Mouse (Mus musculus) cortical plate, adult 2 months (tissue): ENCODE measurements at regions not wholly inside any gene's neighbourhood (a gene's known extent, or its start where the extent isn't known, plus 50 kb on each side); places are given as distances from the start of the nearest gene placed in this dataset.

Experiments
- H3K27ac ChIP-seq: fragments of 200-500 bp; 2 replicates; pipeline ENCODE4 v1.5.1; 2012; ENCODE audit warnings: low read length, control low read depth, inconsistent platforms; ENCODE audit not compliant: insufficient read depth
- H3K4me1 ChIP-seq: fragments of 200-500 bp; 2 replicates; pipeline ENCODE4 v1.6.1; 2011; ENCODE audit warnings: low read length; ENCODE audit not compliant: control insufficient read depth, insufficient read depth
- H3K4me3 ChIP-seq: fragments of 200-500 bp; 2 replicates; pipeline ENCODE4 v1.5.1; 2011; ENCODE audit warnings: mild to moderate bottlenecking, low read length, control low read depth; ENCODE audit not compliant: insufficient read depth
- CTCF ChIP-seq: fragments of 200-500 bp; IDR thresholded peaks from 2 replicates; pipeline ENCODE4 v1.5.1; 2011; ENCODE audit warnings: mild to moderate bottlenecking, control low read depth, low read length; ENCODE audit not compliant: insufficient read depth; ENCODE audit errors: extremely low read depth
- POLR2A ChIP-seq: fragments of 200-500 bp; IDR thresholded peaks from 2 replicates; pipeline ENCODE4 v1.6.1; 2011; ENCODE audit warnings: mild to moderate bottlenecking, low read length, control low read depth; ENCODE audit not compliant: insufficient read depth; ENCODE audit errors: extremely low read depth

DNA sequence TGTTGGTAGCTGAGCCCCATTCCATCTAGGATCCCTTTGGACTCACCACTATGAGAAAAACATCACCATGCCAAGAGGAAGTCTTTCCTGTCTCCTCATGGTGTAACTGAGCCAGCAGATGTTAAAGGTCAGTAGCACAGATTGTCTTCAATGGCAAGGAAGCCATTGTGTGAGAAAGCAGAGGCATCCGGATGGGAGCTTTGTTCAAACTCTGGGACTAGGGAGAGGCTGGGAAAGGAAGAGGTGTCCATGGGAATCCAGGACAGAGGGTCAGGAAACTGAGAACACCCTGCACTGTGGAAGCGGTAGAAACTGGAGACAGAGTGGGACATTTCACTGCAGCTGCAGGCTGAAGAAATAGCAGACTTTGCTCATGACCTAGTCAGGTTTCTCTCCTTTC lies 173.1 kb upstream of the Tnp1 start:
- Histone ChIP-seq H3K4me1 (no peaks in the 10 kb centered on the region), H3K4me3 (no peak overlapping the region), H3K27ac (no peak overlapping the region)
- TF ChIP-seq POLR2A, result no peak
- no peak for TF ChIP-seq CTCF

DNA sequence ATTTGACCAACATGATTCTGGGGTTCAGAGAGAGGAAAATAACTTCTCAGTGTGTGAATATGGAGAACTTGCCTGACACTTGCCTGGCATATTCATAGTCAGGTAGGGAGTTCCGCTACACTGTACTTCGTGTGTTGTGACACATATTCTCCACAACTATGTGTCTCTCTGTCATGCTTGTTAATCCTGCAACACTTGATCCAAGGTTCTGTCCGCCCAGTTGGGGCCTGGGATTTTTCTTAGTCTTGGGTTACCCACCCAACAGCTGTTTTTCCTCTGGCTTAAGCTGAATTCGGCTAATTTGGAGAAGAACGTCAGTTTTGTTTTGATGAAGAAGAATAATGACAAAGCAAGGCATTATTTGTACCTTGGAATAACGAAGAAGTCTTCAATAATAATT lies 168.8 kb upstream of the Tnp1 start:
- Histone ChIP-seq H3K27ac (no peak overlapping the region), H3K4me1 (no peaks in the 10 kb centered on the region), H3K4me3 (no peak overlapping the region)
- TF ChIP-seq POLR2A (no peak), CTCF (no peak)

DNA sequence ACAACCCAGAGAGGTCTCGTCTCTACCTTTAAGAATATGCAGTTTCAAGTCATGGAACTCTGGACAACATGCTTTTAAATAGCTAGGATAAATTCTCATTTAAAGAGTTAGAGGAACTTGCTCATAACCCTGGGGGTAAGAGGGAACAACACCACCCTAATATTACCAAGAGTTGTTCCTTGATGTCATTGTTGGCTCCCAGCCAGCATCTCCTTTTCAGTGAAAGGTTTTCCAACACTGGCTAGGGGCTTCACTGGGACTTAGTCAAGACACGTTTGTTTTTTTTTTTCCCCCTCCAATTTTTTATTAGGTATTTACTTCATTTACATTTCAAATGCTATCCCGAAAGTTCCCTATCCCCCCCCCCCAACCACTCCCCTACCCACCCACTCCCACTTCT lies 163.1 kb upstream of the Tnp1 start:
- no peaks in the 10 kb centered on the region for H3K4me1 ChIP-seq
- TF ChIP-seq CTCF, result no peak
- TF ChIP-seq POLR2A, result no peak
- H3K27ac ChIP-seq, result no peak overlapping the region
- H3K4me3 ChIP-seq, result no peak overlapping the region

GRCm38 (mm10) chr1:73177076-73177475 lies 161.4 kb upstream of the Tnp1 start:
- H3K4me3 ChIP-seq, result no peak overlapping the region
- H3K4me1 ChIP-seq, result no peaks in the 10 kb centered on the region
- no peak overlapping the region for H3K27ac ChIP-seq
- TF ChIP-seq CTCF, result no peak
- no peak for TF ChIP-seq POLR2A

DNA sequence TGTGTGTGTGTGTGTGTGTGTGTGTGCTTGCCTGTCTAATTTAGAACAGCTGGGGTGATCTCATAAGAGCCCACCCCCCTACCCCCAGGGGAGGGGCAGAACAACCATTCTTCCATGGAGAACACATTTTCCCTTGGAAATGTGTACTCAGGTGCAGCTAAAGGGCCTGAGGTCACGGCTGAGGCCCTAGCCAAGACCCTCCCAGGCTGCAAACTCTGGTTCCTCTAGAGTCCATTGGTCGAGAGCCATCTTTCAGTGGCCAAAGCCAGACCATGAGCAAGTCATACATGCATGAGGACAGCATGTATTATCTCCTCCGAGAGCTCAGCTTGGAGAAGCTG lies 154.9 kb upstream of the Tnp1 start:
- H3K4me1 ChIP-seq, result no peaks in the 10 kb centered on the region
- no peak overlapping the region for H3K27ac ChIP-seq
- TF ChIP-seq CTCF (no peak), POLR2A (no peak)
- no peak overlapping the region for H3K4me3 ChIP-seq

- TF ChIP-seq POLR2A (no peak), CTCF (no peak)
- Histone ChIP-seq H3K4me1 (no peaks in the 10 kb centered on the region), H3K27ac (no peak overlapping the region), H3K4me3 (no peak overlapping the region)
These were observed 154.4 kb upstream of the Tnp1 start for GRCm38 (mm10) chr1:73169929-73170667.

DNA sequence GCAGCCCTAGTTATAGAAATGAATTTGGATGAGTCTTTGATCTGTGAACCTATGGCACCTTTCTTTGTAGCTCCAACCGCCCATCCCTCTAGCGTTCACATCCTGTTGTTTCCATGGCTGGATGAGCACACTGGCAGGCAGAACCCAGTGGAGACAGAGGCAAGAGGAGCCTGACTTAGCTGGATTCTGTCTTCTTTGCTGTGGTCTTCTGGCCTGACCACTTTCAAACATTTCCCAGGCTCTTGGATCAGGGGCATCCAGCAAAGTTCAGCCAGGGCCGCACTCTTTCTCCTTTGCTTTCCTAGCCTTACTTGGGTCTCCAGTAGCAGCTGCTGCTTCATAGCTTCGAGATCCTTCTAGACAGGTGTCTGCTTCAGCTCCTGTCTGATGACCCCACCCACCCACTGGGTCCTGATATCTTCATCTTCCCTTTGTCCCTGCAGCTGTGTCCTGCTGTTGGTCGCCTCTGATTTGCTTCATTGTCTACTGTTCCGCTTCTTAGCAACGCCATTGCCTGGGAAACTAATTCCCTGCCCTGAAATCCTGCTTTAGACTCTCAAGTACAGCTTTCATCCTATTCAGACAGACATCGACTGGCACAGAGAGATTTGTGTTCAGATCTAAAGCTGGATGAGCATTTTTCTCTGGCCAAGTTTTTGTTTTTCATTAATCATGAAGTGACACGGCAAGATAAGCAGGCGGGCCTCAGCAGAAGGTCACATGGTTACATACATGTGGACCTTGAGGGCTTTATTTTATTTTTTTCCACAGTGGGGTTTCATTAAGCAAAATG lies 153.6 kb upstream of the Tnp1 start:
- H3K27ac ChIP-seq, result no peak overlapping the region
- no peak for TF ChIP-seq CTCF
- TF ChIP-seq POLR2A, result no peak
- no peaks in the 10 kb centered on the region for H3K4me1 ChIP-seq
- H3K4me3 ChIP-seq, result no peak overlapping the region

GRCm38 (mm10) chr1:73160199-73160598 lies 144.5 kb upstream of the Tnp1 start:
- Histone ChIP-seq H3K4me3 (no peak overlapping the region), H3K27ac (no peak overlapping the region), H3K4me1 (no peaks in the 10 kb centered on the region)
- TF ChIP-seq CTCF (no peak), POLR2A (no peak)

- TF ChIP-seq CTCF (no peak), POLR2A (no peak)
- no peaks in the 10 kb centered on the region for H3K4me1 ChIP-seq
- H3K27ac ChIP-seq, result no peak overlapping the region
- no peak overlapping the region for H3K4me3 ChIP-seq
These were observed 143.8 kb upstream of the Tnp1 start for GRCm38 (mm10) chr1:73159405-73159976.

- H3K27ac ChIP-seq, result no peak overlapping the region
- no peak overlapping the region for H3K4me3 ChIP-seq
- TF ChIP-seq POLR2A (no peak), CTCF (no peak)
- H3K4me1 ChIP-seq, result no peaks in the 10 kb centered on the region
These were observed 137.9 kb upstream of the Tnp1 start for GRCm38 (mm10) chr1:73153438-73154097.
